Mouse (Mus musculus) right cerebral cortex, postnatal 4 days (tissue): Measurements from ENCODE around the gene Lama4.
A peak's percentile ranks its signal among the peaks of the same experiment; 100 is the strongest.

ENCODE experiments used
- DNase-seq: peaks from one replicate; pipeline ENCODE4 v3.0.0-alpha.2; 2022

Gene Lama4

GRCm38 (mm10) chr10:39056050-39056449 lies 90.7 kb downstream of the Lama4 start:
- DNase-seq: no peak

GRCm38 (mm10) chr10:39064732-39065131 lies 99.4 kb downstream of the Lama4 start:
- DNase-seq: peak; percentile 25

GRCm38 (mm10) chr10:39065449-39065848 lies 100.1 kb downstream of the Lama4 start:
- DNase-seq: no peak

- DNase-seq: no peak
Measured at GRCm38 (mm10) chr10:39066061-39066460, 100.7 kb downstream of the Lama4 start.

- DNase-seq: peak; percentile 60
Measured at GRCm38 (mm10) chr10:39066962-39067361, 101.6 kb downstream of the Lama4 start.

GRCm38 (mm10) chr10:39072048-39072447 lies 106.7 kb downstream of the Lama4 start:
- no peak for DNase-seq

- peak; percentile 48 for DNase-seq
Measured at GRCm38 (mm10) chr10:39096981-39097380, 131.7 kb downstream of the Lama4 start.

- no peak for DNase-seq
Measured at GRCm38 (mm10) chr10:39098746-39099145, 133.4 kb downstream of the Lama4 start.

GRCm38 (mm10) chr10:39104803-39105449 lies 139.6 kb downstream of the Lama4 start:
- DNase-seq: no peak

GRCm38 (mm10) chr10:39106413-39106812 lies 141.1 kb downstream of the Lama4 start:
- no peak for DNase-seq

- no peak for DNase-seq
Measured at GRCm38 (mm10) chr10:39106935-39107334, 141.6 kb downstream of the Lama4 start.

GRCm38 (mm10) chr10:39108837-39109488 lies 143.6 kb downstream of the Lama4 start:
- DNase-seq: no peak

GRCm38 (mm10) chr10:39109489-39109874 lies 144.2 kb downstream of the Lama4 start:
- no peak for DNase-seq

- no peak for DNase-seq
Measured at GRCm38 (mm10) chr10:39121412-39121811, 156.1 kb downstream of the Lama4 start.

GRCm38 (mm10) chr10:39133462-39134310 lies 168.4 kb downstream of the Lama4 start, which contains the start of the genes Fam229b and Tube1:
TSS of gene Fam229b (minus strand) at chr10:39133914.
TSS of gene Tube1 (plus strand) at chr10:39133976.
- peak; percentile 84 for DNase-seq

GRCm38 (mm10) chr10:39137766-39138165 lies 172.5 kb downstream of the Lama4 start:
- DNase-seq: no peak

- no peak for DNase-seq
Measured at GRCm38 (mm10) chr10:39138761-39139160, 173.4 kb downstream of the Lama4 start.

- DNase-seq: no peak
Measured at GRCm38 (mm10) chr10:39140843-39141242, 175.5 kb downstream of the Lama4 start.

GRCm38 (mm10) chr10:39141401-39141800 lies 176.1 kb downstream of the Lama4 start:
- no peak for DNase-seq

- DNase-seq: no peak
Measured at GRCm38 (mm10) chr10:39142216-39142615, 176.9 kb downstream of the Lama4 start.

GRCm38 (mm10) chr10:39156719-39157118 lies 191.4 kb downstream of the Lama4 start:
- DNase-seq: no peak

- no peak for DNase-seq
Measured at GRCm38 (mm10) chr10:39157321-39157720, 192.0 kb downstream of the Lama4 start.

- no peak for DNase-seq
Measured at GRCm38 (mm10) chr10:39158306-39158705, 193.0 kb downstream of the Lama4 start.
